Mouse (Mus musculus) hindlimb bud, embryonic 11.5 days (tissue): ENCODE measurements around the gene Ints11.

Experiments used
- DNase-seq: peaks from one replicate; pipeline ENCODE4 v3.0.0-alpha.2; 2012; ENCODE audit warnings: low read depth, low spot score; ENCODE audit errors: extremely low spot score

Gene Ints11

DNA sequence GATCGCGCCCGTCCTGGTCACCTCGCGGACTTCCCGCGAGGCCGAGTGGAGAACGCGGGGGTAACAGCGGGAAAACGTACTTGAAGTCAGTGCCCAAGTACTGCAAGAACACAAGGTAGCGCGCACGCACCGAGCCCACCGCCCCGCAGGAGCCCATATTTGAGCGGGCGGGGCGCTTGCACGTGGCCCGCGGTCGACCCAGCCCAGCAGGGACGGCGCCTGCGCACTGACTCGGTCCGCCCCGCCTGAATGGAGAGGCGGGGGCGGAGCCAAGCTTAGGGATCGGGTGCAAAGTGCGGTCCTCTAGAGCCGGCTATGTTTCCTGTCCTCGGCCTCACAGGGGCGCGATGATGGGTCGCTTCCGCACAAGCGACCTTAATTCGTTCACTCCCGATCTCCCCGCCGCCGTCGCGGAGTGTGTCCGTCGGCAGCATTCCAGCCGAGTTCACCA lies 22.2 kb downstream of the Ints11 start, which contains the start of the genes Pusl1 and Acap3:
Gene Pusl1, minus strand, starts transcription at position 231 of the 451 bp plus-strand sequence.
Gene Acap3, plus strand, starts transcription at position 272 of the 451 bp plus-strand sequence.
- DNase-seq: peak; percentile 80

GRCm38 (mm10) chr4:155892017-155892416 lies 22.7 kb downstream of the Ints11 start:
- DNase-seq: no peak

DNA sequence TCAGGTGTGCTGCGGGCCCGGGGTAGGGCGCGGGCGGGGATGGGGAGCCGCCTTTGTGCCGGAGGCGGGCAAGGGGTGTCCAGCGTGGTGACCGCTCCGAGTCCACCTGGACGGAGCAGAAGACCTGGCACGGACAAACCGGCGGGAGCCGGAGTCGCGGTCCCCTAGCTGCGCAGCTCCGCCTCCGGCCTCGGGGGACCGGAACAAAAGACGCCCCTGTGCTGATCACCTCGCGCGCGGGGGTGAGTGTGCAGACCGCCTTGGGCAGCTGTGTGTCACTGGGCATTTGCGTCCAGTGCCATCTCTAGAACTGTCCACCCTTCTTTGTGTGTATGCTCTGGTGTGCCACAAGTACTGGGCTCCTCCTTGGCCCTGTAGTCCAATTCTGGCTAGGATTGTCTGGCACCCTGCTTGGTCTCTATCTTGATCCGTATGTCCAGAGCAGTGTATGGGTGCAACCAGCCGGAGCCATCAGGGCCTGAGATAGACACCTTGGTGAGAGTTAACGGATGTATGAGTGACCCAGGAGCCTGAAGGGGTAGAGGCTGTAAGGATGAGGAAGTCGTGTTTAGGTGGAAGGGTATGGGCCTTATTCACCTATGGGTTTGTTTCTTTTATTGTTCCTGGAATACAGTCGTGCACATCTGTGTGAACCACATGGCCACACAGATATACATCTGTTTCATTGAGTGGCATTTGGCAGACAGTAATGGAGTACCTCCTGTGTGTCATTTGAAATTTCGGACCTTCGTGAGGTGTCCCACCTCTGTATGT lies 23.3 kb downstream of the Ints11 start:
- DNase-seq: no peak

DNA sequence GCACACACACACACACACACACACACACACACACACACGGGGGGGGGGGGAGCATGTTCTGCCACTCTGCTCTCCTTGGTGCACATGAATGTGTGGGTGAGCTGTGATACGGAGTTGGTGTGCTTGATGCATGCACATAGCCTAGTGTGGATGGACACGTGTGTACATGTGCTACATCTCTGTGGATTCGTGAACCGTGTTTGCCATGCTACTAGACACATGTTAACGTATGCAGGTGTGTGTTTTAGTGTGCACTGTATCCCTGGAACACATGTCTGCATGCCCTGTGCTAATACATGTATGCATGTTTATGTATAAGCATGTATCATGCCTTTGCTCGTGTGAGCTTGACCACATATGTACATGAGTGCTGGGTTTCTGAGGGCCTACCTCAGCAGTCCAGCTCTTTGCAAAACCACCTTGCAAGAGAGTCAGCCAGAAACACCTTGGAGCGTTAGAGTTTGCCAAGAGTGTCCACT lies 23.9 kb downstream of the Ints11 start:
- DNase-seq: no peak

DNA sequence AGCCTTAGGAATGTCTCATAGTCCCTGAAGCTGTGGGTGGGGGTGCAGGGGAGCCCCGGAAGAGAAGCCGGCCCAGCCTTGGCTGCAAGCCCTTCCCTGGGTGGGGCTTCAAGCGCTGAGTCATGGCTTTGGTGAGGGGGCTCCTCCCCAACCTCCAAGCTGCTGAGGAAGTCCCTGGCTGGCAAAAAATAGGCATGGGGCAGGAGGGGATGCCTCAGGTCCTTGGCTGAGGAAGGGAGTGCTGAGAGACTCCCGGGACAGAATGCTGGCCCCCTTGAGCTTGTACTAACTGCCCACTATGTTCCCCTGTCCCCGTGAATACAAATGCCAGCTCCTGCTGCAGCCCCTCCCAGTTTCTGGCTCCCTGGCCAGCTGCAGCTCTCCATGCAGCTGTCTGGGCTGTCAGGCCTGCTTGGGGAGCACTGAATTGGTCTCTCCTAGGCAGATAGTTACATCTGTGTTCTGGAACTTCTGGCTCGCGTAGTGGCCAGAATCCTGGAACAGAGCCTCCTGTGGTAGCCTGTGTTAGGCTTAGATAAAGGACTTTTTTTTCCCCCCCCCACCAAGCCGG lies 25.1 kb downstream of the Ints11 start:
- DNase-seq: no peak

DNA sequence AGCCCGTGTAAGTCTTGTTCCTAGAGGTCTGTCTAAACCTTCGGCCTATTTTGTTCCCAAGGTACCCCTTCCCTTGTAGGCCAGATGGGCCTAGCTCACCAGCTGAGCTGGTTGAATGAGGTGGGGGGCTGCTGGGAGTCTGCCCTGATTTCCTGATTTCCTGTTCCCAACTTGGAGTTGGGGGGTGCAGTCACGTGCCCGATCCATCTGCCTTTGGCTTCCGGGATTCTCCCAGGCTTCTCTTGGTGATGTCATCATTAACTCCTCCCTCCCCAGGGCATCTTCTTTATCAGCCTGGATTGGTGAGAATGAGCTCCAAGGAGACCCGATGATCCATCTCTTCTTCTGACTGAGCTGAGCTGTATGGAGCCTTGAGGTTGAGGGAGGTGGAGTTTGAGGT lies 25.9 kb downstream of the Ints11 start:
- DNase-seq: no peak

DNA sequence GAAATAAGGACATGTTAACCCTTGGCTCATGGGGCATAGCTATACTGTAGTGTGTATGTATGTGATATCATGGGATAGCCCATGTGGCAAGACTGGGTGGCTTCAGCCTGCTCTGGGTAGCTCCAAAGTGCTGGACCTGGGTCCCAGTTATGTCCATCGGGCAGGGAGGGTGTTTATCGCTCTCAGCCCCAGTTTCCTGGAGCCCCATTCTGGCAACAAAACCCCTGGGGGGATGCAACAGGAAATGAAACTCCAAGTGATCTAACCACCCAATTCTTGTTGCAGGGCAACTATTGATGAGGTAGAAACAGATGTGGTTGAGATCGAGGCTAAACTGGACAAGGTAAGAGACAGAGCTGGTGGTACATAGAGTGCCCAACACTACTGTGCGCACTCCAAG lies 26.5 kb downstream of the Ints11 start:
- no peak for DNase-seq

DNA sequence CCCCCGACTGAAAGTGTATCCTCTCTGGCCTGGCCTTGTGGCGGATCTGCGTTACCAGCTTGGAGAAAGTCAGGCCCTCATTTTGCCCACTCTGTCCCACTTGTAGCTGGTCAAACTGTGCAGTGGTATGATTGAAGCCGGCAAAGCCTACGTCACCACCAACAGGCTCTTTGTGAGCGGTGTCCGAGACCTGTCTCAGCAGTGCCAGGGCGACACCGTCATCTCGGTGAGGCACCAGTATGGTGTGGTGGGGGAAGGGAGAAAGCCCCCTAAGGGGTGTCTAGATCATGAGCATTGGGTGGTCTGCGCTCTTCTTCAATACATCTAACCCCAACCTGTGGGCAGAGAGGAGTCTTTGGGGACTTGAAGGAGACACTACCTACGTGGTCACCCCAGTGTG lies 27.1 kb downstream of the Ints11 start:
- DNase-seq: no peak

- DNase-seq: no peak
Measured at GRCm38 (mm10) chr4:155898318-155898717, 29.0 kb downstream of the Ints11 start.

- DNase-seq: no peak
Measured at GRCm38 (mm10) chr4:155899355-155899754, 30.0 kb downstream of the Ints11 start.

DNA sequence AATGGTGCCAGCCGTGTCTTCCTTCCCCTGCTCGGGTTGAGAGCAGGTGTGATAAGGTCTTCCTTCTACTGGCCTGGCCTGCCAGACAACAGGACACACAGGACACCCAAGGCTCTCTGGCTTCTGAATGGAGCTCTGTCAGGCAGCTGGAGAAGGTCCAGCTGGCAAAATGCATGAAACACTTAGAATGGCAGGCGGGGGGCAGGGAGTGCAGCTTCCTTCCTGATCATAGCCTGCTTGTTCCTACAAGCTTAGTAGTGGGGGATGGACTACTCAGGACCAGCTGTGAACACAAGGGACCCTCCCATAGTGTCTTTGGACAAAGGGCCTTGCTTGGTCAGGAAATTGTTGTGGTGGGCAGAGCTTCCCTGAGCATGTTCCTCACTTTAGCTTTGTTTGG lies 31.9 kb downstream of the Ints11 start:
- no peak for DNase-seq

DNA sequence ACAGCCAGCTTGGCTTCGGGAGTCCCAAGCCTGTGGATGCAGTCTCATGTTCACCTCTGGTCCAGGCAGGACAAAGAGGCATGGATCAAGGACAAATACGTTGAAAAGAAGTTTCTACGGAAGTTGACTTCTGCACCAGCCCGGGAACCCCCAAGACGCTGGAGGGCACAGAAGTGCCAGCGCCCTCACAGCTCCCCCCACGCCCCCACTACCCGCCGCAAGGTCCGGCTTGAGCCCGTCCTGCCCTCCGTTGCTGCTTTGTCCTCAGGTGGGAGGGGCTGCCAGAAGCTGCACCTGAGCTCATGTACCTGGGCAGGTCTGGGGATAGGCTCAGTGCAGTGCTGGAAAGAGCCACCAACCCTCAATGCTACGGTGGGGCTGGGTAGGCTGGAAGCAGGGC lies 33.9 kb downstream of the Ints11 start:
- DNase-seq: no peak

DNA sequence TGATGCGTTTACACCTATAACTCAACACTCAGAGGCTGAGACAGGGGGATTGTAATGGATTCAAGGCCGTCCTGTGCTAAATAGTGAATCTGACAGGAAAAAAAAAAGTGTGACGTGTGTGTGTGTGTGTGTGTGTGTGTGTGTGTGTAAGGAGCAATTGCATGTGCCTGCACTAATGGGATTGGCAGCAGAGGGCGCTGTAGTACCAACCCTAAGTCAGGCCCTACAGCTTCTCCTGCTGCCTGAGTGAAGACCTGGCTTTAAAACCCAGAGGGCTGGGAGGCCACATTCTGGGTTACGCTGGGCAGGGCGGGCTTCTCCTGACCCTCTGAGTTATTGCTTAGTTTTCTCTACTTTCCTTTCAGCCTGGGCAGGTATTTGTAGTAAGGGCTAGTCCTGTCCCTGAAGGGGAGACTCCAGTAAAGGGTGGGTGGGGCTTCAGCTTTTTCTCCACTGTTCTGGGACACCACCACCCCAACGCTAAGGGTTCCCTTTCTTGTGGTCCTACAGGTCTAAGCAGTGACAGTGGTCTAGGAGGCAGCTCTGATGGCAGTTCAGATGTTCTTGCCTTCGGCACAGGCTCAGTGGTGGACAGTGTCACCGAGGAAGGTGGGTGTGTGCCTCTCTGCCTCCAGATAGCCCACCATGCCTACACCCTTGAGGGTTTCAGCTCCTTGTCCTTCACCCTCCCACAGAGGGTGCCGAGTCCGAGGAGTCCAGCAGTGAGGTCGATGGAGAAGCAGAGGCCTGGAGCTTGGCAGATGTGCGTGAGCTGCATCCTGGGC lies 35.2 kb downstream of the Ints11 start:
- no peak for DNase-seq

- DNase-seq: no peak
Measured at GRCm38 (mm10) chr4:155905634-155906033, 36.3 kb downstream of the Ints11 start.

DNA sequence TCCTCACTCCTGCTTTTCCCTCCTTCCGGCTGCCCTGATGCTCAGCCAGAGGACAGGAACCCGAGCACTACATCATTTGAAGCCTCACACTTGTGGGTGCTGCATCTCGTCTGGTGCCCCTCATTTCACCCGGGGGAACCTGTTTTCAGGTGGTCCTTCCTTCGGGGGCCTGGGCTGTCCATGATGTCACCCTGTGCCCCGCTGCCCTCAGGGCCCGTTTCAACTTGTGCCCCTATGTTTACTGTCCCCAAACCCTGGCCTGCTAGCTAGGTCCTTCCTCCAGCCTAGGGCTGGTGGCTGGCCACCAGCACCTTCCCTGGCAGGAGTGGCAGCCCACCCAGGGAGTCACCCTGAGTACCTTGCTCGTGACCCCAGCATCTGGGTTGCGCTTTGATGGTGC lies 36.8 kb downstream of the Ints11 start:
- DNase-seq: no peak

DNA sequence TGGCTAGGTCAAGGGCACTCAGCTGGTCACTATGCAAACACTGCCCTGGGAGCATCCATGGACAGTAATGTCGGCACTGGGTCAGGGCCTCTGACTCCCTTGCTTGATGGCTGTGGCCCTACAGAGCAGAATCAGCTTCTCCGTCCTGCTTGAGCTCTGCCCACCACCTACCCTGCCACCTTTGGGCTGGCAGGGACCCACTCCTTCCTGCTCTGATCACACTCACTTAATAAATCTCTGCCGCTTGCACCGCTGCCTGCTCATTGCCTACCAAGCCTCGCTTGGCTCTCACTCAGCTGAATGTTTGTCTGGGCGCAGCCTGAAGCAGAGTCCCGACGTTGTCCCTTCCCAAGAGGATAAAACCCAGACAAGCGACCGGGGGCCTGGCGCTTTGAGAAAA lies 37.7 kb downstream of the Ints11 start:
- no peak for DNase-seq

DNA sequence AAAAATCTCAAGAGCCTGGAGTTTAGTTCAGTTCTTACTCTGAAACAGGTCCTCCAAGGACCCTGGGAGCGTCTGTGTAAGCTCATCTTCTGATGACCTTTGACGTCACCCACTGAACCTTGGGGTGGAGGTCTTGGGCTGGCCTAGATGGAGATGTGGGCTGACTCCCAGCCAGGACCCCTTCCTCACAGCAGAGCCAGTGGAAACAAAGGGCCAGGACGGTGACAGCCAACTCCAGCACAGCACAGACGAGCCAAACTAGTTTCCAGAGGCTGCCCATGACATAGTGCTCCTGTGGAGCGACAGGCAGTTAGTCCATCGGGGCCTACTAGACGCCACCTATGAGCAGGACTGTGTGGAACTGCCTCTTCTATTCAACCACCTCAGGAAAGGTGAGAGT lies 38.9 kb downstream of the Ints11 start:
- no peak for DNase-seq

DNA sequence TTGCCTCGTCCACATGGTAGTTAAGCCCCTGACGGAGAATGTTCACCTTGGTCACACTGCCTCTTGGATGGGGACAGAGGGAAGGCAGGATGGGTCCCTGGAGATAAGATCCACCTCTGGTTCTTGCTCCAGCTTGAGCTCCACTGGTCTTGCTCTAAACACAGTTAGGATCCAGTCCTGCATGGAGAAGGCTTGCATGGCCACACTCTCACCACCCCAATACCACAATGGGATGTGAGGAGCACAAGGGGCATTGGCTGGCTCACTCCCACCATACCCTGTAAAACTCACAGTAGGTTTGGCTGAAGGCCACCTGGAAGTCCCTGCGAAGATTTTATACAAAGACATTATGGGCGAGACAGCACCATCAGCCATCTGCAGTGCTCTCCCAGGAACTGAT lies 39.4 kb downstream of the Ints11 start:
- DNase-seq: no peak

DNA sequence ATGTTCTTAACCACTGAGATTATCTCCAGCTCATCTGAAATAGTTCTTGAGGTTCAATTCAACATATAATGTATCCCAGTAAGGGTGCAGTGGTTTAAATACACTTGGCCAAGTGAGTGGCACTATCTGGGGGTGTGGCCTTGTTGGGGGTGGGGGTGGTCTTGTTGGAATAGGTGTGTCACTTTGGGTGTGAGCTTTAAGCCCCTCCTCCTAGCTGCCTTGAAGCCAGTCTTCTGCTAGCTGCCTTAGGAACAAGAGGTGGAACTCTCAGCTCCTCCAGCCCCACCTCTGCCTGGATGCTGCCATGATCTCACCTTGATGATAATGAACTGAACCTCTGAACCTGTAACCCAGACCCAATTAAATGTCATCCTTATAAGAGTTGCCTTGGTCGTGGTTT lies 62.7 kb downstream of the Ints11 start:
- no peak for DNase-seq
